Mouse (Mus musculus) G1E (cell line): ENCODE measurements around the gene Bclaf1.

ENCODE experiments used
- CTCF ChIP-seq: IDR thresholded peaks from 2 replicates; pipeline ENCODE4 v1.5.1; 2012; ENCODE audit warnings: low read depth, low read length, inconsistent platforms, mixed read lengths
- GATA1 ChIP-seq: IDR thresholded peaks from 2 replicates; pipeline ENCODE4 v1.6.1; 2012; ENCODE audit warnings: borderline replicate concordance, low read length, inconsistent platforms, mixed read lengths
- GATA2 ChIP-seq: IDR thresholded peaks from 2 replicates; pipeline ENCODE4 v1.6.1; 2012; ENCODE audit warnings: low read depth, low read length, inconsistent platforms, borderline replicate concordance
- POLR2AphosphoS5 ChIP-seq: IDR thresholded peaks from 2 replicates; pipeline ENCODE4 v1.6.1; 2012; ENCODE audit warnings: low read depth, low read length, inconsistent platforms; ENCODE audit not compliant: insufficient replicate concordance
- TAL1 ChIP-seq: conservative IDR thresholded peaks from 2 replicates; pipeline ENCODE4 v1.6.1; 2012; ENCODE audit warnings: low read depth, low read length, inconsistent platforms, mixed read lengths

DNA sequence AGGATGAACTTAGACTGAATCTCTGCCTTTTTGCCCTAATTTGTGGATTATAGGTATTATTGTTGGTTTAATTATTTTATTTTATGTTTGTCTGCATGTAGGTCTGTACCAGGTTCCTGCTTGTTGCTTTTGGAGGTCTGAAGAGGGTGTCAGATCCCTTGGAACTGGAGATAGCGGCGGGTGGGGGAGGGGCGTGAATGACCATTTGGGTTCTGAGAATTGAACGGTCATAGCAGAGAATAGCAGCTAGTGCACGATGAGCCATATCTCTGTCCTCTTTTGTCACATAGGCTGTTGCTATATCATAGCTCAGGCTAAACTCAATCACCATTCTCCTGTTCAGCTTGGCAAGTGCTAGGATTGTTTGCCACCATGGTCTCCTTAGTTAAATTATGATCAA, 5.2 kb downstream of the Bclaf1 start:
- TF ChIP-seq CTCF, result no peak
- no peak for TF ChIP-seq GATA1
- TF ChIP-seq TAL1, result no peak
- TF ChIP-seq POLR2AphosphoS5, result no peak
- no peak for TF ChIP-seq GATA2
